In the genomic region with DNA sequence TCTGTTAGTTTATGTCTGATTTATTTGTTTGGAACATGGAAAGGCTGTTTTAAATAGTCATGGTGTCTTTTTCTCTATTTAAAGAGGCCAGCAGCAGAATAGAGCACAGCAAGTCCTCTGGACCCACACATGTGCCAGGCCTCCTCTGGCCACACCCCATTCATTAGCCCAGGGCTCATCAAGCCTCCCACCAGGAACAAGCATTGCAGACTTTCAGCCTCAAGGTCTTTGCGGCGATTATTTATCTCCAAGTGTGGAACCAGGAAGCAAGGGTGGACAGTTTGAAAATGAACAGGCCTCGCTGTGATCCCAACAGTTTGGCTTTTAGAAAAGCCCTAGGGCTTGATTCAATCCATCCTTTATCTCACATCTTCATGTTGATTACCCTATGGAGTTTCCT, we compare ENCODE assay signal across 16 mouse cellular contexts. TPM values are rescaled to one million over a fixed set of nuclear protein-coding genes. Genes with fewer than 3 reads are reported as not detected.
DNase-seq lines count a peak whose midpoint lies in the region; ATAC-seq lines count a peak whose summit lies in the region.
"Had no signal": no experiment of that assay in that cellular context is flagged by ENCODE, and none has a peak within 500 bp of the region (broad histone marks: within the 10 kb centered on the region; RNA-seq: fewer than 3 reads in every experiment).

No protein-coding gene starts in this region.

- DNase-seq in kidney, postnatal 10 days, result peak; percentile 27
- DNase-seq in kidney, adult 9 months, result no peak
- peak; percentile 29 for DNase-seq in adrenal gland, adult 8-10 months
- peak; percentile 48 to 56 for DNase-seq in adrenal gland, postnatal 36 days
- DNase-seq in ovary, postnatal 36 days (ENCODE audit: low spot score), result peak; percentile 30
- no peak for DNase-seq in thymus, postnatal 25 days
- DNase-seq: B cell, adult 2 months; cerebellum, adult 11-12 months; cerebellum, postnatal 25 days; embryo, embryonic 11 days; gastrocnemius, postnatal 25 days; layer of hippocampus, postnatal 36 days; liver, postnatal 0 days had no signal

- no peak for ATAC-seq in granulocyte monocyte progenitor cell, adult 5-6 weeks (replicated peaks; ENCODE audit: poor library complexity, severe bottlenecking)
- ATAC-seq: forebrain, embryonic 16.5 days; hindbrain, embryonic 16.5 days; liver, postnatal 0 days had no signal

RNA-seq across cellular contexts. Expression of a gene that starts 35.5 kb away (rescaled TPM):
- total RNA-seq in adrenal gland, adult 8-10 months (2022), result 10 to 100 TPM; 59.0 to 68.5 (median 62.0) TPM
- total RNA-seq in adrenal gland, postnatal 36 days (2021), result 100 to 1,000 TPM in 1 of 2 experiments, 10 to 100 TPM in 1; 83.3 to 141 TPM
- 1.4 and 8.9 TPM in 2 replicates for total RNA-seq in granulocyte monocyte progenitor cell, adult 5-6 weeks (2014; fragmentation: Nextera tagmentation)
- total RNA-seq in granulocyte monocyte progenitor cell, adult 5-6 weeks (2017), result 2.9 and 3.3 TPM in 2 replicates

Comparison
In these comparisons a context has a peak if more than half of its experiments do, and no peak if none do; other contexts are left out.
1. DNase-seq: peak in kidney, postnatal 10 days (single experiment), adrenal gland, adult 8-10 months (single experiment), adrenal gland, postnatal 36 days (2 of 2) and ovary, postnatal 36 days (single experiment); none in kidney, adult 9 months (single experiment) and thymus, postnatal 25 days (single experiment).
2. RNA of a gene that starts 35.5 kb away (total RNA-seq): 83.3 to 141 TPM in adrenal gland, postnatal 36 days and 59.0 to 68.5 TPM in adrenal gland, adult 8-10 months; 1.4 to 8.9 TPM in granulocyte monocyte progenitor cell, adult 5-6 weeks; every median in the first group is over 4 times any median in the second.